Mouse (Mus musculus): ENCODE measurements at regions not wholly inside any gene's neighbourhood (a gene's known extent, or its start where the extent isn't known, plus 50 kb on each side); places are given as distances from the start of the nearest gene placed in this dataset.

GRCm38 (mm10) chr19:6639681-6640080, 96.8 kb upstream of the Slc22a12 start:
- Histone ChIP-seq H3K4me3 (no peak overlapping the region), H3K4me1 (no peaks in the 10 kb centered on the region), H3K27me3 (peaks cover 23% of the 10 kb centered on the region), H3K9ac (no peak overlapping the region), H3K36me3 (no peaks in the 10 kb centered on the region), H3K9me3 (no peaks in the 10 kb centered on the region), H3K4me2 (no peak overlapping the region), H3K27ac (no peak overlapping the region)
- WGBS: 62% methylated on average over 7 of the region's 7 CpGs
- no peak for ATAC-seq (ENCODE audit: insufficient number of reproducible peaks, low FRiP score, low TSS enrichment, low read depth)

GRCm38 (mm10) chr19:6633400-6633799, 90.6 kb upstream of the Slc22a12 start:
- WGBS: 42% methylated on average over 10 of the region's 10 CpGs
- no peaks in the 10 kb centered on the region for H3K36me3 ChIP-seq
- no peak overlapping the region for H3K9ac ChIP-seq
- no peak for ATAC-seq (ENCODE audit: insufficient number of reproducible peaks, low FRiP score, low TSS enrichment, low read depth)
- peaks cover 4% of the 10 kb centered on the region; the same call in 1 of the 2 replicates for H3K4me1 ChIP-seq
- no peak overlapping the region for H3K4me2 ChIP-seq
- no peaks in the 10 kb centered on the region for H3K9me3 ChIP-seq
- no peak overlapping the region for H3K27ac ChIP-seq
- H3K4me3 ChIP-seq: no peak overlapping the region
- H3K27me3 ChIP-seq: 0 out of 2 replicates have a peak, but pooled peaks cover 5% of the 10 kb centered on the region

DNA sequence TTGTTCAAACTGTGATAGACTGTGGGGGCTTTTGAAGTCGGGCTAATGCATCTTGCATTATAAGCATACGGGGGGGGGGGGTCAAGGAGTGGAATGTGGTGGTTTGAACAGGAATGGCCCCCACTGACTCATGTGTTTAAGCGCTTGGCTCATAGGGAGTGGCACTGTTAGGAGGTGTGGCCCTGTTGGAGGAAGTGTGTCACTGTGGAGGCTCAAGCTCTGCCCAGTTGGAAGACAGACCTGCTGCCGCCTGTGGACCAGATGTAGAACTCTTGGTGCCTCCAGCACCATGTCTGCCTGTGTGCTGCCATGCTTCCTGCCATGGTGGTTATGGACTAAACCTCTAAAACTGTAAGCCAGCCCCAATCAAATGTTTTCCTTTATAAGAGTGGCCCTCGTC, 89.0 kb upstream of the Slc22a12 start:
- no peak overlapping the region for H3K27ac ChIP-seq
- ATAC-seq (ENCODE audit: insufficient number of reproducible peaks, low FRiP score, low TSS enrichment, low read depth): no peak
- WGBS: 79% methylated on average over 5 of the region's 5 CpGs
- no peaks in the 10 kb centered on the region for H3K9me3 ChIP-seq
- H3K4me3 ChIP-seq: no peak overlapping the region
- peaks cover 4% of the 10 kb centered on the region; the same call in 1 of the 2 replicates for H3K4me1 ChIP-seq
- 0 out of 2 replicates have a peak, but pooled peaks cover 5% of the 10 kb centered on the region for H3K27me3 ChIP-seq
- H3K4me2 ChIP-seq: no peak overlapping the region
- H3K36me3 ChIP-seq: no peaks in the 10 kb centered on the region
- no peak overlapping the region for H3K9ac ChIP-seq

DNA sequence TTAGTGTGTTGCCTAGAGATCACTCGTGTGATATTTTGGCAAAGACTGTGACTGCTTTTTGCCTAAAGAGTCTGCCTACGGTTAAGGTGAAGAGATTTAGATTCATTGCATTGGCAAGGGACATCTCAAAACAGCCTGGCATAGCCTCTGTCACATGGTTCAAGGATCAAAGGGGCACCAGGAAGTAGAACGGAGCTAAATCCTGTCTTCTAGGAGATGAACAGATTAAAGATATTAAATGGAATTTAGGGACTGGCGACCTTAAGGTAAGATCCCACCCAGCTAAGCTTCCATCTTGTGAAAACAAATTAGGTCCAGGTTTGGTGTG, 87.7 kb upstream of the Slc22a12 start:
- 68% methylated on average over 4 of the region's 4 CpGs for WGBS
- Histone ChIP-seq H3K4me1 (peaks cover 4% of the 10 kb centered on the region; the same call in 1 of the 2 replicates), H3K4me2 (no peak overlapping the region), H3K9ac (no peak overlapping the region), H3K36me3 (no peaks in the 10 kb centered on the region), H3K4me3 (no peak overlapping the region), H3K9me3 (no peaks in the 10 kb centered on the region), H3K27me3 (no peaks in the 10 kb centered on the region), H3K27ac (no peak overlapping the region)
- ATAC-seq (ENCODE audit: insufficient number of reproducible peaks, low FRiP score, low TSS enrichment, low read depth): no peak

- H3K27ac ChIP-seq: no peak overlapping the region
These were observed 87.2 kb upstream of the Slc22a12 start for GRCm38 (mm10) chr19:6629911-6630612.

GRCm38 (mm10) chr19:6625574-6625973, 82.7 kb upstream of the Slc22a12 start:
- H3K4me2 ChIP-seq: no peak overlapping the region
- H3K4me3 ChIP-seq: no peak overlapping the region
- ATAC-seq (ENCODE audit: insufficient number of reproducible peaks, low FRiP score, low TSS enrichment, low read depth): no peak
- H3K27ac ChIP-seq: no peak overlapping the region
- 64% methylated on average over 3 of the region's 3 CpGs for WGBS
- H3K27me3 ChIP-seq: no peaks in the 10 kb centered on the region
- no peaks in the 10 kb centered on the region for H3K4me1 ChIP-seq
- H3K9me3 ChIP-seq: no peaks in the 10 kb centered on the region
- H3K9ac ChIP-seq: no peak overlapping the region
- H3K36me3 ChIP-seq: no peaks in the 10 kb centered on the region

More at GRCm38 (mm10) chr19:6629911-6630612, 87.2 kb upstream of the Slc22a12 start:
- Histone ChIP-seq H3K4me3 (no peak overlapping the region), H3K36me3 (no peaks in the 10 kb centered on the region), H3K9me3 (no peaks in the 10 kb centered on the region), H3K9ac (no peak overlapping the region), H3K4me1 (peaks cover 4% of the 10 kb centered on the region; the same call in 1 of the 2 replicates), H3K4me2 (no peak overlapping the region), H3K27me3 (no peaks in the 10 kb centered on the region)
- ATAC-seq (ENCODE audit: insufficient number of reproducible peaks, low FRiP score, low TSS enrichment, low read depth): no peak
- WGBS: 88% methylated on average over 9 of the region's 9 CpGs

- no peak overlapping the region for H3K9ac ChIP-seq
- no peak overlapping the region for H3K4me3 ChIP-seq
- no peak for ATAC-seq (ENCODE audit: insufficient number of reproducible peaks, low FRiP score, low TSS enrichment, low read depth)
- 78% methylated on average over 6 of the region's 6 CpGs for WGBS
- H3K4me1 ChIP-seq: 0 out of 2 replicates have a peak, but pooled peaks cover 3% of the 10 kb centered on the region
- H3K4me2 ChIP-seq: no peak overlapping the region
- H3K27me3 ChIP-seq: no peaks in the 10 kb centered on the region
- H3K36me3 ChIP-seq: no peaks in the 10 kb centered on the region
- no peak overlapping the region for H3K27ac ChIP-seq
- H3K9me3 ChIP-seq: no peaks in the 10 kb centered on the region; the same call in 1 of the 2 replicates
These were observed 78.2 kb upstream of the Slc22a12 start for GRCm38 (mm10) chr19:6621023-6621422.

DNA sequence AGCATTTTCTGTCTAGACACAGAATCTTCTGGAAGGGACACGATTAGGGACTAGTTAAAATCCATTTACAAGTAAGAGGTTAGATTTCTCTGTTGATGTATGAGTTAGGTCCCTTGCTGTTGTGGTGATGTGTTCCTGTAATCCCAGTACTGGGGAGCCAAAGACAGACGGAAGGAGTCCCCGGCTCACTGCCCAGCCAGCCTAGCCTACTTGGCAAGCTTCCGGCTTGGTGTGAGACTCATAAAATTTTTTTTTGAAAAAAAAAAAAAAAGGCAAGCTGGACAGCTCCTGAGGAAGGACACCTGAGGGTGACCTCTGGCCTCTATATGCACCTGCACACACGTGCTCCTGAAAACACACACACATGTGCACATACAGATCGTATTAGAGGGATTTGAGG, 76.7 kb upstream of the Slc22a12 start:
- 0 out of 2 replicates have a peak, but pooled peaks cover 3% of the 10 kb centered on the region for H3K4me1 ChIP-seq
- H3K4me3 ChIP-seq: no peak overlapping the region
- H3K4me2 ChIP-seq: no peak overlapping the region
- no peaks in the 10 kb centered on the region for H3K27me3 ChIP-seq
- ATAC-seq (ENCODE audit: insufficient number of reproducible peaks, low FRiP score, low TSS enrichment, low read depth): no peak
- WGBS: 65% methylated on average over 6 of the region's 6 CpGs
- no peaks in the 10 kb centered on the region; the same call in 1 of the 2 replicates for H3K9me3 ChIP-seq
- H3K36me3 ChIP-seq: no peaks in the 10 kb centered on the region
- no peak overlapping the region for H3K9ac ChIP-seq
- no peak overlapping the region for H3K27ac ChIP-seq

- Histone ChIP-seq H3K9ac (no peak overlapping the region), H3K27me3 (no peaks in the 10 kb centered on the region), H3K4me2 (no peak overlapping the region), H3K27ac (no peak overlapping the region), H3K36me3 (no peaks in the 10 kb centered on the region), H3K4me3 (no peak overlapping the region), H3K4me1 (peaks cover 9% of the 10 kb centered on the region), H3K9me3 (no peaks in the 10 kb centered on the region; the same call in 1 of the 2 replicates)
- WGBS: 84% methylated on average over 5 of the region's 5 CpGs
- no peak for ATAC-seq (ENCODE audit: insufficient number of reproducible peaks, low FRiP score, low TSS enrichment, low read depth)
These were observed 73.8 kb upstream of the Slc22a12 start for GRCm38 (mm10) chr19:6616659-6617058.

DNA sequence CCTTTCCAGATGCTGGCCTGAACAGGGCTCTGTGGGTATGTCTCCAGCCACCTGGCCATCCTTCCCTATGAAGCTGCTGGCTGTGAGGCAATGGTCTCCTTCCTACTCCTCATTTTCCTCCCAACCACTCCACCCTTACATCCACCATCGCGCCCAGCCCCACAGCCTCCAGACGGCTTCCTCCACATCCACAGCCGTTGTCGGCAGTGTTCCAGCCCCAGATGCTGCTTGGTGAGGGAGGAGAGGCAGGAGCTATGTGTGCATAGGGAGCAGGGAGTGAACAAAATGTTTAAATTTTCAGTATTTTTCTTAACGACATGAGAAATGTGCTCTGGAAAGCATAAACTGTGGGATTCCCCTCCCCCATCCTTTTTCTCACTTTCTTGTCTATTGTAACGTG, 69.6 kb upstream of the Slc22a12 start:
- Histone ChIP-seq H3K4me3 (no peak overlapping the region), H3K36me3 (no peaks in the 10 kb centered on the region), H3K4me1 (peaks cover 6% of the 10 kb centered on the region), H3K27ac (peak overlapping the region; percentile 54; the same call in 1 of the 2 replicates), H3K9ac (no peak overlapping the region), H3K9me3 (no peaks in the 10 kb centered on the region; the same call in 1 of the 2 replicates), H3K4me2 (no peak overlapping the region), H3K27me3 (no peaks in the 10 kb centered on the region)
- ATAC-seq (ENCODE audit: insufficient number of reproducible peaks, low FRiP score, low TSS enrichment, low read depth): no peak; the same call in 1 of the 2 replicates
- WGBS: 57% methylated on average over 7 of the region's 7 CpGs

DNA sequence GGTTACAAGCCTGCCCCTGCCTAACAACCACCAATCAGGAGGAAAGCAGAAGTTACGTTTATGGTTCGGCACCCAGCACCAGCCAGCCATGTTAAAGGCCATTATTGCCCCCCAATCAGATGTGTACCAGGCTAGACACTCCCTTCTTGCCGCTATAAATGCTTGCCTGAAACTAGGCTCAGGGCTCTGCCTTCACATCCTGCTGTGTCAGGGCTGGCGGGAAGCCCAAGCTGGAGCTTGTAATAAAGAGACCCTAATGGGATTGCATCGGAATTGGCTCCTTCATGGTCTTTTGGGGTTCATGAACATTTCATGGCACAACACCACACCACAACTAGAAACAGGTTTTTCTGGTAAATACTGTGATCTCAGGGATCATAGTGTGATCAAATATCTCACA, 69.1 kb upstream of the Slc22a12 start:
- WGBS: 43% methylated on average over 5 of the region's 5 CpGs
- no peak for ATAC-seq (ENCODE audit: insufficient number of reproducible peaks, low FRiP score, low TSS enrichment, low read depth)
- Histone ChIP-seq H3K4me3 (no peak overlapping the region), H3K27ac (no peak overlapping the region), H3K36me3 (no peaks in the 10 kb centered on the region), H3K4me1 (peaks cover 6% of the 10 kb centered on the region), H3K9ac (no peak overlapping the region), H3K4me2 (no peak overlapping the region), H3K9me3 (no peaks in the 10 kb centered on the region; the same call in 1 of the 2 replicates), H3K27me3 (no peaks in the 10 kb centered on the region)

GRCm38 (mm10) chr19:6610715-6611114, 67.9 kb upstream of the Slc22a12 start:
- Histone ChIP-seq H3K4me3 (no peak overlapping the region), H3K4me1 (peaks cover 12% of the 10 kb centered on the region), H3K27ac (no peak overlapping the region), H3K4me2 (no peak overlapping the region), H3K36me3 (no peaks in the 10 kb centered on the region), H3K9ac (no peak overlapping the region), H3K9me3 (no peaks in the 10 kb centered on the region), H3K27me3 (no peaks in the 10 kb centered on the region)
- ATAC-seq (ENCODE audit: insufficient number of reproducible peaks, low FRiP score, low TSS enrichment, low read depth): no peak
- WGBS: 76% methylated on average over 5 of the region's 5 CpGs
